ENCODE assay signal across 24 mouse cellular contexts in genomic region chr16:25979037-25979436, GRCm38 (mm10).
DNase-seq lines count a peak whose midpoint lies in the region; ATAC-seq and TF ChIP-seq lines count a peak whose summit lies in the region.
"Had no signal": no experiment of that assay in that cellular context is flagged by ENCODE, and none has a peak within 500 bp of the region (broad histone marks: within the 10 kb centered on the region; RNA-seq: fewer than 3 reads in every experiment).

No protein-coding gene starts in this region.

- peak overlapping the region; percentile 8; the same call in 1 of the 2 replicates for H3K27ac ChIP-seq in gastrocnemius, adult 2 months
- H3K27ac ChIP-seq in heart, adult 2 months = peak overlapping the region; percentile 54; the same call in 1 of the 2 replicates
- no peak overlapping the region for H3K27ac ChIP-seq in heart, embryonic 11.5 days (ENCODE audit: low read depth, low read length)
- H3K27ac ChIP-seq in CH12.LX (ENCODE audit: insufficient read depth, low read depth) = no peak overlapping the region
- H3K27ac ChIP-seq: embryonic facial prominence, embryonic 13.5 days; embryonic facial prominence, embryonic 15.5 days; forebrain, embryonic 10.5 days; forebrain, embryonic 12.5 days had no signal

- WGBS in heart, adult 2 months = 39% methylated on average over 3 of the region's 3 CpGs
- WGBS in heart, embryonic 11.5 days (ENCODE audit: insufficient replicate concordance) = 64% methylated on average over 3 of the region's 3 CpGs

- in situ Hi-C loops in CH12.LX (cut with MboI; ENCODE audit: low pct_ligation_motif_present, low pct_unique_long_range_greater_than_20kb, low sequenced_read_pairs) = no loop called here

- H3K9ac ChIP-seq in heart, adult 2 months (ENCODE audit: low read depth, low read length) = no peak overlapping the region
- H3K9ac ChIP-seq in heart, embryonic 11.5 days (ENCODE audit: low read depth, low read length) = no peak overlapping the region
- no peak overlapping the region for H3K9ac ChIP-seq in CH12.LX (ENCODE audit: insufficient read depth, low read depth)
- H3K9ac ChIP-seq: embryonic facial prominence, embryonic 13.5 days; embryonic facial prominence, embryonic 15.5 days; forebrain, embryonic 12.5 days had no signal

- H3K36me3 ChIP-seq in heart, adult 2 months (ENCODE audit: control insufficient read depth, insufficient read depth, low read length) = no peaks in the 10 kb centered on the region
- H3K36me3 ChIP-seq in heart, embryonic 11.5 days (ENCODE audit: control insufficient read depth, insufficient read depth, low read length) = no peaks in the 10 kb centered on the region
- H3K36me3 ChIP-seq in CH12.LX (replicated peaks in 1 of 2; ENCODE audit: control insufficient read depth in 1 of 2, insufficient read depth in 1 of 2, low read length in 1 of 2) = no peaks in the 10 kb centered on the region
- H3K36me3 ChIP-seq: embryonic facial prominence, embryonic 13.5 days; embryonic facial prominence, embryonic 15.5 days; forebrain, embryonic 10.5 days; forebrain, embryonic 12.5 days had no signal

- TF ChIP-seq POLR2A in heart, adult 2 months (IDR thresholded peaks at IDR 0.05; ENCODE audit: insufficient read depth, low read depth, low read length) = no peak
- TF ChIP-seq POLR2A in CH12.LX (IDR thresholded peaks at IDR 0.05; ENCODE audit: low read depth, low read length) = no peak

- intact Hi-C loops in gastrocnemius, adult 2 months (cut with DNase I) = no loop called here
- intact Hi-C loops in gastrocnemius, postnatal 36 days (cut with DNase I) = no loop called here
- intact Hi-C loops in heart, adult 2 months (cut with DNase I) = no loop called here

- H3K4me1 ChIP-seq in heart, adult 2 months (ENCODE audit: control insufficient read depth, insufficient read depth, low read length) = peaks cover 2% of the 10 kb centered on the region
- H3K4me1 ChIP-seq in heart, embryonic 11.5 days (ENCODE audit: control insufficient read depth, insufficient read depth, low read length) = no peaks in the 10 kb centered on the region; the same call in 1 of the 2 replicates
- peaks cover 0 to 13% of the 10 kb centered on the region in 2 experiments; a peak in 2 of 4 replicates for H3K4me1 ChIP-seq in CH12.LX (ENCODE audit: control insufficient read depth in 1 of 2, insufficient read depth in 2 of 2)
- H3K4me1 ChIP-seq: embryonic facial prominence, embryonic 13.5 days; embryonic facial prominence, embryonic 15.5 days; forebrain, embryonic 10.5 days; forebrain, embryonic 12.5 days had no signal

- peak; percentile 6 for DNase-seq in adrenal gland, postnatal 10 days
- no peak for DNase-seq in adrenal gland, adult 18-20 months (ENCODE audit: low spot score in 2 of 2)
- no peak for DNase-seq in gastrocnemius, adult 2 months
- no peak for DNase-seq in gastrocnemius, postnatal 36 days
- no peak for DNase-seq in heart, adult 2 months
- no peak for DNase-seq in CH12.LX (ENCODE audit: extremely low read depth)
- DNase-seq: adrenal gland, adult 8-10 months; B cell, adult 2 months; cerebellum, adult 11 months; cerebellum, adult 18-20 months; cerebellum, adult 8-10 months; cerebellum, adult 9-11 months; cerebellum, postnatal 14 days; cerebellum, postnatal 36 days; embryo, embryonic 11 days had no signal

- H3K4me2 ChIP-seq in heart, embryonic 11.5 days = no peak overlapping the region
- no peak overlapping the region for H3K4me2 ChIP-seq in CH12.LX (ENCODE audit: insufficient read depth, low read depth, poor library complexity, severe bottlenecking)
- H3K4me2 ChIP-seq: embryonic facial prominence, embryonic 13.5 days; embryonic facial prominence, embryonic 15.5 days; forebrain, embryonic 12.5 days had no signal

- H3K79me2 ChIP-seq in heart, adult 2 months (replicated peaks; ENCODE audit: control insufficient read depth, insufficient read depth, low read length) = no peaks in the 10 kb centered on the region
- no peaks in the 10 kb centered on the region for H3K79me2 ChIP-seq in CH12.LX (replicated peaks; ENCODE audit: control insufficient read depth, extremely low read depth, insufficient read depth, poor library complexity, severe bottlenecking)

- no peak overlapping the region for H3K4me3 ChIP-seq in gastrocnemius, adult 2 months
- no peak overlapping the region for H3K4me3 ChIP-seq in heart, adult 2 months
- no peak overlapping the region for H3K4me3 ChIP-seq in heart, embryonic 11.5 days (ENCODE audit: low read depth, low read length)
- H3K4me3 ChIP-seq in CH12.LX (replicated peaks in 1 of 3; ENCODE audit: low read depth in 2 of 3, low read length in 2 of 3, poor library complexity in 1 of 3) = no peak overlapping the region
- H3K4me3 ChIP-seq: embryonic facial prominence, embryonic 13.5 days; embryonic facial prominence, embryonic 15.5 days; erythroblast, embryonic 14.5 days; forebrain, embryonic 10.5 days; forebrain, embryonic 12.5 days had no signal

- dilution Hi-C loops in CH12.LX (cut with MboI; ENCODE audit: extremely low pct_ligation_motif_present, extremely low pct_unique_long_range_greater_than_20kb, low sequenced_read_pairs) = no loop called here

- H3K27me3 ChIP-seq in heart, adult 2 months (ENCODE audit: control insufficient read depth, insufficient read depth, low read length) = no peaks in the 10 kb centered on the region
- H3K27me3 ChIP-seq in heart, embryonic 11.5 days (ENCODE audit: control insufficient read depth, insufficient read depth, low read length) = no peaks in the 10 kb centered on the region
- H3K27me3 ChIP-seq in CH12.LX (replicated peaks) = no peaks in the 10 kb centered on the region
- H3K27me3 ChIP-seq: embryonic facial prominence, embryonic 13.5 days; embryonic facial prominence, embryonic 15.5 days; forebrain, embryonic 12.5 days had no signal

- no peak for TF ChIP-seq RAD21 in CH12.LX (IDR thresholded peaks at IDR 0.05; ENCODE audit: low read depth, low read length)

- no peak for TF ChIP-seq CTCF in gastrocnemius, adult 2 months (IDR thresholded peaks at IDR 0.05)
- TF ChIP-seq CTCF in heart, adult 2 months (IDR thresholded peaks at IDR 0.05) = no peak
- no peak for TF ChIP-seq CTCF in CH12.LX (conservative IDR thresholded peaks at IDR 0.05 in 1 of 2, IDR thresholded peaks at IDR 0.05 in 1 of 2; ENCODE audit: low read depth in 2 of 2, low read length in 2 of 2)

- H3K9me3 ChIP-seq in heart, embryonic 11.5 days (replicated peaks; ENCODE audit: control insufficient read depth, low read length) = no peaks in the 10 kb centered on the region
- H3K9me3 ChIP-seq in CH12.LX (replicated peaks; ENCODE audit: low read length) = no peaks in the 10 kb centered on the region
- H3K9me3 ChIP-seq: embryonic facial prominence, embryonic 13.5 days; embryonic facial prominence, embryonic 15.5 days; forebrain, embryonic 10.5 days; forebrain, embryonic 12.5 days had no signal

- ATAC-seq in heart, embryonic 11.5 days (replicated peaks; ENCODE audit: insufficient number of reproducible peaks, low FRiP score, low TSS enrichment) = no peak
- ATAC-seq: CD4-positive, CD25-positive, alpha-beta regulatory T cell, adult 4 months; forebrain, embryonic 14.5 days; forebrain, embryonic 16.5 days had no signal

- TF ChIP-seq EP300 in heart, adult 2 months (IDR thresholded peaks at IDR 0.05; ENCODE audit: insufficient read depth, low read depth, low read length) = no peak
- 0 out of 2 replicates have a peak, but pooled peaks have one; percentile 5 for TF ChIP-seq EP300 in CH12.LX (IDR thresholded peaks at IDR 0.05; ENCODE audit: low read length)

TF ChIP-seq in CH12.LX, 34 proteins besides CTCF, POLR2A, EP300 and RAD21:
- TF ChIP-seq POLR2AphosphoS2 (IDR thresholded peaks at IDR 0.05; ENCODE audit: low read depth, low read length) (no peak), ZKSCAN1 (IDR thresholded peaks at IDR 0.05; ENCODE audit: borderline replicate concordance, low read depth, low read length) (no peak), HCFC1 (IDR thresholded peaks at IDR 0.05; ENCODE audit: low read depth, low read length) (no peak), JUN (IDR thresholded peaks at IDR 0.05; ENCODE audit: insufficient read depth, low read depth, low read length) (no peak), CHD2 (IDR thresholded peaks at IDR 0.05; ENCODE audit: low read length) (no peak), TCF12 (IDR thresholded peaks at IDR 0.05; ENCODE audit: low read depth, low read length) (no peak), KAT2A (IDR thresholded peaks at IDR 0.05; ENCODE audit: insufficient replicate concordance, low read length) (no peak), CHD1 (IDR thresholded peaks at IDR 0.05; ENCODE audit: low read depth, low read length) (no peak), ELF1 (IDR thresholded peaks at IDR 0.05; ENCODE audit: low read depth, low read length) (no peak), MYC (IDR thresholded peaks at IDR 0.05; ENCODE audit: low read depth, low read length) (no peak), ZNF384 (IDR thresholded peaks at IDR 0.05; ENCODE audit: low read depth, low read length) (no peak), BHLHE40 (IDR thresholded peaks at IDR 0.05; ENCODE audit: low read depth, low read length) (no peak), SMC3 (IDR thresholded peaks at IDR 0.05; ENCODE audit: low read depth, low read length) (no peak), MAZ (IDR thresholded peaks at IDR 0.05; ENCODE audit: low read depth, low read length) (no peak), MEF2A (IDR thresholded peaks at IDR 0.05; ENCODE audit: borderline replicate concordance, low read depth, low read length) (no peak), RCOR1 (conservative IDR thresholded peaks at IDR 0.05; ENCODE audit: low read depth, low read length) (no peak), GABPA (IDR thresholded peaks at IDR 0.05; ENCODE audit: insufficient replicate concordance, low read depth, low read length) (no peak), UBTF (IDR thresholded peaks at IDR 0.05; ENCODE audit: low read depth, low read length) (no peak), NELFE (IDR thresholded peaks at IDR 0.05; ENCODE audit: low read depth, low read length) (no peak)

Comparison
In these comparisons a context has a peak if more than half of its experiments do, and no peak if none do; other contexts are left out.
1. H3K27ac ChIP-seq: peak in gastrocnemius, adult 2 months (single experiment) and heart, adult 2 months (single experiment); none in heart, embryonic 11.5 days (single experiment) and CH12.LX (single experiment).